Mouse (Mus musculus) small intestine, adult 2 months (tissue): ENCODE data around the gene Mgat4d.

Experiments used
- CTCF ChIP-seq: fragments of 200-500 bp; IDR thresholded peaks from 2 replicates; pipeline ENCODE4 v1.5.1; 2012; ENCODE audit warnings: low read depth, mild to moderate bottlenecking, control low read depth, inconsistent platforms, low read length, moderate library complexity, mixed read lengths; ENCODE audit not compliant: insufficient replicate concordance, insufficient read length; ENCODE audit errors: extremely low read depth
- POLR2A ChIP-seq: fragments of 200-500 bp; IDR thresholded peaks from 2 replicates; pipeline ENCODE4 v1.6.1; 2012; ENCODE audit warnings: low read depth, mild to moderate bottlenecking, control low read depth, inconsistent platforms, low read length, moderate library complexity

- no peak for TF ChIP-seq POLR2A
- TF ChIP-seq CTCF = no peak
Measured at GRCm38 (mm10) chr8:83380141-83380540, 31.9 kb downstream of the Mgat4d start.
